Mouse (Mus musculus) hindbrain, embryonic 10.5 days (tissue): ENCODE data around the gene Evi5. TPM values are rescaled to one million over a fixed set of nuclear protein-coding genes. Genes with fewer than 3 reads are reported as not detected.

Source experiments
- DNase-seq: peaks from one replicate; pipeline ENCODE4 v3.0.0-alpha.2; 2017; ENCODE audit warnings: low spot score
- H3K27ac ChIP-seq: fragments of 300-500 bp; sonication (generic); 2 replicates; pipeline ENCODE4 v1.5.1; 2016; ENCODE audit warnings: mild to moderate bottlenecking, moderate library complexity
- H3K27me3 ChIP-seq: fragments of 300-500 bp; sonication (generic); 2 replicates; pipeline ENCODE4 v1.6.1; 2016; ENCODE audit warnings: mild to moderate bottlenecking; ENCODE audit not compliant: poor library complexity, insufficient read depth, severe bottlenecking
- H3K36me3 ChIP-seq: fragments of 300-500 bp; sonication (generic); 2 replicates; pipeline ENCODE4 v1.6.1; 2016; ENCODE audit warnings: mild to moderate bottlenecking, moderate library complexity
- H3K4me1 ChIP-seq: fragments of 300-500 bp; sonication (generic); replicated peaks from 2 replicates; pipeline ENCODE4 v1.6.1; 2016; ENCODE audit warnings: mild to moderate bottlenecking
- H3K4me3 ChIP-seq: fragments of 300-500 bp; sonication (generic); 2 replicates; pipeline ENCODE4 v1.5.1; 2016; ENCODE audit warnings: mild to moderate bottlenecking, moderate library complexity
- H3K9me3 ChIP-seq: fragments of 300-500 bp; sonication (generic); 2 replicates; pipeline ENCODE4 v1.6.1; 2016; ENCODE audit warnings: mild to moderate bottlenecking, moderate library complexity
- WGBS: fragments of 180-500 bp; shearing (Covaris S2); methylation state at CpG from one replicate; pipeline ENCODE4 v1.1.7; 2016; 5-methylcytosine and 5-hydroxymethylcytosine counted together
- polyA plus RNA-seq: library from polyadenylated mRNA; unstranded; fragments of >200 nt; fragmentation: Nextera tagmentation; extraction: Ambion mirVana; gene quantifications from 2 replicates; pipeline ENCODE4 v1.2.1, GENCODE M21; 2016

The Evi5 gene
- polyA plus RNA-seq, 1 experiment from 2014 or later: 48.4 TPM

DNA sequence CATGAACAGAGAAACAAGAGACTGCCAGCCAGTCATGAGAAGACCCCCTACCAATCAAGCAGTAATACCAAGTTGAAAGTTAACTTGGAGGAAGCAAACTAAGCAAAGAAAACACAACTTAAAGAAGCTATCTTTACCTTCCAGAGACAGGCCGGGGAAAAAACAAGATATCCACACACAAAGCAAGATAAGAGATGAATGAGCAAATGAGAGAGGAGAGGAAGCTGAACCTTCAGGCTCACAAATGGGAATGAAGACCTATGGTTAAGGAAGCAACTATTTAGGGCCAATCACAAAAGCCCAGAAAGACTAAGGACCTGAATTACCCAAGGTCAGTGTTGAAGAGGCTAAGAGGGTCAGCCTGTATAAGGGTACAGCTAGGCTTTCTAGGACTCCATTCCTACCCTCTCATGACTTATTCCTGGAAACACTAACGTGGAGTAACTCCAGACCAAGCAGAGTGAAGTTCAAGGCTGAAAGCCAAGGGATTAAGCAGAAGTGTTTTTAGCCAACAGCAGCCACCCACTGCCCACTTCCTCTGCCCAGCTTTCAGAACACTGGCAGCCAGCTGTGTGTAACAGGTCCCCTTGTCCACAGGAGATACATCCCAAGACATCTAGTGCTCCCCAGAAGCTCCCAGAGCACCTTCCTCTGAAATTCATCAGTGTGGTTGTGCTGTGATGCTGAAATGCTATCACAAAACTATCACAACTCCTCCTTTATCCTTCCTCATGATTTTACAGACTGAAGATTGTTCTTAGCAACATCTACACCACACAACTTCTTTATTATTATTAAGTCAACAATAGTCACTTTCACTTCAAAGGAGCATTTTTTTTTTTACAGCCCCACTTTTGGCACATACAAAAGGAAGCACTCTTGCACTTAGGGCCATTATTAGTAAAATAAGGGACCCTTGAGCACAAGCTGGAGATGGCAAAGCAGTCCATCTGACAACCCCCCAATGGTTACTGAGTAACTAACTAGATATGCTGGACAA is 8.5 kb downstream of the Evi5 start:
- Histone ChIP-seq H3K27me3 (peaks cover 12% of the 10 kb centered on the region; the same call in 1 of the 2 replicates), H3K4me1 (peaks cover 15% of the 10 kb centered on the region), H3K36me3 (no peaks in the 10 kb centered on the region), H3K4me3 (no peak overlapping the region), H3K9me3 (no peaks in the 10 kb centered on the region), H3K27ac (no peak overlapping the region)
- no peak for DNase-seq
- 79% methylated on average over 2 of the region's 2 CpGs for WGBS

DNA sequence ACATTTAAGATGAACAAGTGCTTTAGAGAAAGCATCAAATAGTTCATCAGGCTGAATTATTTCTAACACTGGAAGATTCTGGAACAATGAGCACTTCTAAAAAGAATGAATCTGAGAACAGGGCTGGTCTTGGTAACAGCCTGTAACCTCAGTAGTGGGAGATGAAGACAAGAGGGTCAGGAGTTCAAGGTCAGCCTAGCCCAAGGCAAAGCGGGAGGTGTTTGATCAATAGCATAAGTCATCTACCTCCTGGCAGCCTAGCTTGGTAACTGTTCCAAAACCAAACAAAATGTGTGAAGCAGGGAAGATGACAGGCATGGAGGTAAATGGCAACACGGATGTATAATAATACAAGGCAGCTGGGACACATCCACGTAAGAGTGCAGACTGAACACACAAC is 10.9 kb downstream of the Evi5 start:
- 90% methylated on average over 3 of the region's 3 CpGs for whole genome bisulfite sequencing
- H3K4me3 ChIP-seq: no peak overlapping the region

DNA sequence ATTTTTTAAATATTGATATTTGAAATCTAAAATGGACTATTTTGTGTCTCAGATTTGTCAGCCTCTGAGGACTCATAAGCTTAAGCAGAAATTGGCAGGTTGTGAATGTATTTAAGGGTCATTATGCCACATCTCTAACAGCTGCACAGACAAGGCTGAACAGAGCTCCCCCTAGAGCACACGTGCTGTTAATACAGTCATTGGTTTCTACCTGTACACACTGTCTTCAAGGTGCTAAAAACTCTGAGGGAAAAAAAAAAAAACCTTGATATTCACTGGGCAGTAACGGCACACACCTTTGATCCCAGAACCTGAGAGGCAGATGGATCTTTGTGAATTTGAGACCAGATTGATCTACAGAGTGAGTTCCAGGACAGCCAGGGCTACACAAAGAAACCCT is 15.9 kb downstream of the Evi5 start:
- Histone ChIP-seq H3K4me3 (no peak overlapping the region), H3K9me3 (no peaks in the 10 kb centered on the region), H3K36me3 (no peaks in the 10 kb centered on the region), H3K4me1 (0 out of 2 replicates have a peak, but pooled peaks cover 2% of the 10 kb centered on the region), H3K27me3 (no peaks in the 10 kb centered on the region), H3K27ac (no peak overlapping the region)
- DNase-seq: no peak
- 51% methylated on average over 2 of the region's 2 CpGs for WGBS

More for the DNA sequence above, 10.9 kb downstream of the Evi5 start:
- no peaks in the 10 kb centered on the region for H3K27me3 ChIP-seq
- no peaks in the 10 kb centered on the region for H3K36me3 ChIP-seq
- DNase-seq: no peak
- no peaks in the 10 kb centered on the region for H3K9me3 ChIP-seq
- peaks cover 15% of the 10 kb centered on the region for H3K4me1 ChIP-seq
- no peak overlapping the region for H3K27ac ChIP-seq

DNA sequence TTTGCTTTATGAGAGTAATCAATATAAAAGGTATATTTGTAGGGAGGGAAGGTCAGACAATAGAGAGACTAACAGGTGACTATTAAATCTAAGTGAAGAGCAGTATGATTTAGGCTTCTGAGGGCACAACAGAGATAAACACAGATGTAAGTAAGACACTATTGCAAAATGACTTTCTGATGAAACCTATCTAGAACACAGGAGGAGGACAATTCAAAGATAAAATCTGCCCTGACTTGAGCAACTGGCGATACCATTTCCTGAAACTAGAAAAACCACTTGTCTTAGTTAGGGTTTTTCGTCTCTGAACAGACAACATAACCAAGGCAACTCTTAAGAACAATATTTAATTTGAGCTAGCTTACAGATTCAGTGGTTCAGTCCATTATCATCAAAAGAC is 19.4 kb downstream of the Evi5 start:
- 98% methylated on average over 2 of the region's 2 CpGs for WGBS

DNA sequence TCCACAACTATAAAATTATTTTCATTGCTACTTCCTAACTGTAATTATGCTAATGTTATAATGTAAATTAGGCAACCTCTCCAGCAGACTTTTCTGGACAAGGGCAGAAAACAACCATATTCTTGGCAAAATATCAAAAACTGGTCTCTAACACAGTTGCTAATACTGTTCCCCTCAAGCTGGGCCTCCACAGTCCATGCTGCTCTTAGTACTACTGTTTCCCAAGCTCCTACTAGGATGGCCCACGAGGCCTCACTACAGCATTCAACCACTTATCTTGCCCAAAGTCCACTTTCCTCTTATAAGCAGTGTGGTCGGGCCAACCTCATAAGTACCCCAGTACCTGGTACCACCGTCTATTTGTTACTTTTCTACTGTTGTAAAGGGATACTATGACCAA is 20.4 kb downstream of the Evi5 start:
- no peak for DNase-seq
- WGBS: 78% methylated on average over 3 of the region's 3 CpGs
- H3K4me3 ChIP-seq: no peak overlapping the region
- H3K4me1 ChIP-seq: 0 out of 2 replicates have a peak, but pooled peaks cover 4% of the 10 kb centered on the region
- H3K36me3 ChIP-seq: peaks cover 10% of the 10 kb centered on the region
- peaks cover 6% of the 10 kb centered on the region; the same call in 1 of the 2 replicates for H3K9me3 ChIP-seq
- no peaks in the 10 kb centered on the region for H3K27me3 ChIP-seq
- no peak overlapping the region for H3K27ac ChIP-seq

More for the DNA sequence above, 19.4 kb downstream of the Evi5 start:
- no peaks in the 10 kb centered on the region for H3K9me3 ChIP-seq
- no peaks in the 10 kb centered on the region for H3K27me3 ChIP-seq
- DNase-seq: no peak
- H3K27ac ChIP-seq: no peak overlapping the region
- 0 out of 2 replicates have a peak, but pooled peaks cover 4% of the 10 kb centered on the region for H3K4me1 ChIP-seq
- H3K4me3 ChIP-seq: no peak overlapping the region
- peaks cover under 1% of the 10 kb centered on the region; the same call in 1 of the 2 replicates for H3K36me3 ChIP-seq

DNA sequence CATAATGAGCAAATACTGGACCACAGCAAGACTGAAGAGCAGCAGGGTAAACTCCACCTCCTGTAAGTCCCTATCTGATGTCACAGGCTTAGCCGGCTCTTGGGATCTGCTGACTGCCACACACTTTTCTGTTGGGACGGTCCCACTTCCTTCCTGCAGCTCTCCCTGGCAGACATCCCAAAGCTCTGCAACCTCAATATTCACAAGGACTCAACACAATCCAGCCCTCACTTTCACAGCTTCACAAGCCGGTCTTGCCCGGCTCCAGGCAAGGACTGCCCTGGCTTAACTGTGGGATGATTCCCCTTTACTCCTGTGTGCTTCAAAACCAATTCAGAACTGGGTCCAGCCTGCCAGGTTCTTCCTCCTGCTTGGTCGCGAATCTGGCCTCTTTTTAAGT is 21.1 kb downstream of the Evi5 start:
- Histone ChIP-seq H3K4me1 (0 out of 2 replicates have a peak, but pooled peaks cover 4% of the 10 kb centered on the region), H3K27me3 (no peaks in the 10 kb centered on the region), H3K27ac (no peak overlapping the region), H3K4me3 (no peak overlapping the region), H3K36me3 (peaks cover 12% of the 10 kb centered on the region), H3K9me3 (peaks cover 6% of the 10 kb centered on the region; the same call in 1 of the 2 replicates)
- WGBS: 53% methylated on average over 6 of the region's 6 CpGs
- no peak for DNase-seq

DNA sequence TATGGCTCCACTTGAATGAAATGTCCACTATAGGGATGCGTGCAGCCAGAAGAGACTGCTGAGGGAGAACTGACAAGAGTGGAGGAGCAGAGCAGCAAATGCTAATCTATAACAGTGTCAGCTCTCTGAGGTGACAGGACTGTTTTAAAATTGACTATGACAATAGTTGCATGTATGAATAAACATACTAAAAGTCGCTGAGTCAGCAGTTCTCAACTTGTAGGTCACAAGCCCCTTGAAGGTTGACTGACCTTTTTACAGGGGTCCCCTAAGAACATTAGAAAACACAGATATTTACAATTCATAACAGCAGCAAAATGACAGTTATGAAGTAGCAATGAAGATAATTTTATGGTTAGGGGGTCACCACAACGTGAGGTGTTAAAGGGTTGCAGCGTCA is 25.9 kb downstream of the Evi5 start:
- H3K27me3 ChIP-seq: no peaks in the 10 kb centered on the region
- no peak for DNase-seq
- H3K4me1 ChIP-seq: 0 out of 2 replicates have a peak, but pooled peaks cover 2% of the 10 kb centered on the region
- H3K9me3 ChIP-seq: peaks cover 6% of the 10 kb centered on the region; the same call in 1 of the 2 replicates
- 91% methylated on average over 4 of the region's 4 CpGs for WGBS
- no peak overlapping the region for H3K27ac ChIP-seq
- peaks cover 12% of the 10 kb centered on the region for H3K36me3 ChIP-seq
- no peak overlapping the region for H3K4me3 ChIP-seq

DNA sequence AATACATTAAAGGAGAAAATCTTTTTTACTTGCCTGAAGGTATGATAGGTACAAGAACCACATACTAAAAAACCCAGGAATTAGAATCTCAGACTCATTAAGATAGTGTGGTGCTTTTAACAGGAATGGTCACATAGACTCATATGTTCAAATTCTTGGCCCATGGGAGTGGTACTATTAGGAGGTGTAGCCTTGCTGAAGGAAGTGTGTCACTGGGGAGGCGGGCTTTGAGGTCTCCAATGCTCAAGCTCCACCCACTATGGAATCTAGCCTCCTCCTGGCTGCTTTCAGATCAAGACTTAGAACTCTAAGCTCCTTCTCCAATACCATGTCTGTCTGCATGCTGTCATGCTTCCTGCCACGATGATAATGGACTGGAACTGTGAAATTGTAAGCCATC is 27.1 kb downstream of the Evi5 start:
- Histone ChIP-seq H3K4me3 (no peak overlapping the region), H3K4me1 (no peaks in the 10 kb centered on the region), H3K36me3 (peaks cover 12% of the 10 kb centered on the region), H3K27ac (no peak overlapping the region), H3K27me3 (no peaks in the 10 kb centered on the region), H3K9me3 (peaks cover 6% of the 10 kb centered on the region; the same call in 1 of the 2 replicates)
- WGBS: 86% methylated on average over 2 of the region's 2 CpGs
- no peak for DNase-seq

DNA sequence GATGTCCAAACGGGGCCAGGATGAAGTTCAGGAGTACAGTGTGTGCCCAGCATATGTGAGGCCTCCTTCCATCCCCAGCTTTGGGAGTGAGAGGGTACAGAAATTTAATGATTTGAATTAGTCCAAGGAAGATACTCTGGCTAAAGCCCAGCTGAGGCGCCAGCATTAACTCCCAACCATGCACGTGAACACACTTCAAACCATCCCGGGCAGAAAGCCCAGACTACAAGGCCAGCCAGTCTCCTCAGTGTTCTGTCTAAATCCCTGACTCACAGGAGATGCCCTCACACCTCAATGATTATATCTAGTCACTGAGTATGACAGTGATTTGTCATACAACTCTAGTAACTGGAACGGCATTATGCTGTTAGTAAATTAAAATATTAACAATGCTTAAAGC is 27.6 kb downstream of the Evi5 start:
- Histone ChIP-seq H3K4me3 (no peak overlapping the region), H3K9me3 (peaks cover 6% of the 10 kb centered on the region; the same call in 1 of the 2 replicates), H3K27ac (no peak overlapping the region), H3K4me1 (no peaks in the 10 kb centered on the region), H3K36me3 (peaks cover 12% of the 10 kb centered on the region), H3K27me3 (no peaks in the 10 kb centered on the region)
- DNase-seq: no peak
- WGBS: 90% methylated on average over 5 of the region's 5 CpGs

DNA sequence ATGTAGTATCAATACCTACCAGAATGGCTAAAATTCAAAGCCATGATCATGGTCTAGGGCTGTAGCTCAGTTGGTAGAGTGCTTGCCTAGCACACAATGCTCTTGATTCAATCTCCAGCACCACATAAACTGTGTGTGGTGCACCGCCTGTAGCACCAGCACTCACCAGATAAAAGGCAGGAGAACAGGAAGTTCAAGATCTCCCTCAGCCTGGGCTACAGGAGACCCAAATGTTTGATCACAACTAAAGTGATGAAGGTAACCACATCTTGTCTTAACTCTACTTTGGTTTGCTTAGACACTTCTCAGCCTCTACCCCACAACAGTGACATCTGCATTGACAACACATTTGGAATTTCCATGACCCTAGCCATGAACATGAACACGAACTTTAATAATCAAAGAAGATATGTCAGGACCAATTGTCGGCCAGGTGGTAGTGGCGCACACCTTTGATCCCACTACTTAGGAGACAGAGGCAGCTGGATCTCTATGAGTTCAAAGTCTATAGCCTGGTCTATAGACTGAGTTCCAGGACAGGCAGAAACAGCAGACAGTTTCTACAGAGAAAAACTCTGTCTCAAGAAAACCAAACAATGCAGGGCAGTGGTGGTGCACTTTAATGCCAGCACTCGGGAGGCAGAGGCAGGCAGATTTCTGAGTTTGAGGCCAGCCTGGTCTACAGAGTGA is 34.2 kb downstream of the Evi5 start:
- Histone ChIP-seq H3K4me3 (no peak overlapping the region), H3K9me3 (no peaks in the 10 kb centered on the region), H3K27me3 (no peaks in the 10 kb centered on the region), H3K36me3 (peaks cover 19% of the 10 kb centered on the region), H3K27ac (no peak overlapping the region), H3K4me1 (no peaks in the 10 kb centered on the region)
- WGBS: 93% methylated on average over 5 of the region's 5 CpGs
- DNase-seq: no peak

DNA sequence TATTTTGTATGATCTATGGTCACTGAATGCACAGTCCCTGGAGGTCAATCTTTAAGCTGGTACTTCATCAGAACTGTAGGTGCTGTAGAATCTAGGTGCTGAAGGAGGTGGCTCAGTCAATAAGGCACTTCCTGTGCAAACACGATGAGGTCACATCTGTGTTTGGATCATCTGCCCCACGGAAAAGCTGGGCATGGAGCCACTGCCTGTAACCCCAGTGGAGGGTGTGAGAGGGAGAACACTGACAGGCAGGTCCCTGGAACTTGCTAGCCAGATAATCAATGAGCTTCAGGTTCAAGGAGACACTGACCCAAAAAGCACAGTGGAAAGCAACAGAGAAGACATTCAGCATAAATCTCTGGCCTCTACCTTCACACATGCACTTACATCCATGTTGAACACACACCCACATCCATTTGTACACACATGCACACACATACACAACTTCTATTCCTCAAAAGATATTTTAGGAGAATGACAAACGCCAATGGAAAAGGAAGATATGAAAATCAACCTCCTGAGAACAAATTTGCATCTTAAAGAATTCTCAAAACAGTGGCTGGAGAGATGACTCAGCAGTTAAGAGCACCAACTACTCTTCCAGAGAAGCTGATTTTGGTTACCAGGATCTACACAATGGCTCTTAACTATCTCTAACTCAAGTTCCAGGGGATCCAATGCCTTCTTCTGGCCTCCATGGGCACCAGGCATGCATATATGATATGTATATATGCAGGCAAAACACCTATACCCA is 35.8 kb downstream of the Evi5 start:
- Histone ChIP-seq H3K4me1 (no peaks in the 10 kb centered on the region), H3K9me3 (no peaks in the 10 kb centered on the region), H3K36me3 (peaks cover 19% of the 10 kb centered on the region), H3K27ac (no peak overlapping the region), H3K4me3 (no peak overlapping the region), H3K27me3 (no peaks in the 10 kb centered on the region)
- no peak for DNase-seq
- 70% methylated on average over 3 of the region's 3 CpGs for WGBS

DNA sequence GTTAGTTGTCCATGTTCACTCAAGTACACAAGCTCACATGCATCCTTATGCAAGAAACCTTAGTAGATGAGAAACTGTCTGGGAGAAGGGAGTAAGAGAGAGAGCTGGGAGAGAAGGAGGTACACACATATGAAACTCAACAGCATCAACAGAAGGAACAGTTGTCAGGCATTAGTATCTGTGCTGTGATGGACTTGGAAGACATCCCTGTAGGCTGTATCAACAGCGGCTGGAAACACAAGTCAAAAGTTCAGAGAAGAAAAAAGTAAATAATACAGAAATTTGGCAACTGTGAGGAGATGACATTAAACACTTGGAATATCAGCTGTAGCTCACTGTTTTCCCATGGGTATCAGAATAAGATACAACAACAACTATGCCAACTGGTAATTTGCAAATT is 40.6 kb downstream of the Evi5 start:
- H3K27ac ChIP-seq: no peak overlapping the region
- peaks cover 8% of the 10 kb centered on the region; the same call in 1 of the 2 replicates for H3K9me3 ChIP-seq
- no peaks in the 10 kb centered on the region for H3K27me3 ChIP-seq
- no peak for DNase-seq
- 100% methylated on average over 1 of the region's 1 CpGs for WGBS
- no peak overlapping the region for H3K4me3 ChIP-seq
- peaks cover 13% of the 10 kb centered on the region for H3K36me3 ChIP-seq
- no peaks in the 10 kb centered on the region for H3K4me1 ChIP-seq
